Mouse (Mus musculus) spleen, adult 2 months (tissue): Measurements from ENCODE around the gene Gsc2.

Experiments
- CTCF ChIP-seq: fragments of 200-500 bp; IDR thresholded peaks from 2 replicates; pipeline ENCODE4 v1.5.1; 2011; ENCODE audit warnings: mild to moderate bottlenecking, inconsistent platforms; ENCODE audit not compliant: insufficient read depth, insufficient read length, insufficient replicate concordance; ENCODE audit errors: extremely low read depth
- POLR2A ChIP-seq: fragments of 200-500 bp; IDR thresholded peaks from 2 replicates; pipeline ENCODE4 v1.6.1; 2011; ENCODE audit warnings: low read depth, low read length, inconsistent platforms

- TF ChIP-seq POLR2A (no peak), CTCF (no peak)
Measured at GRCm38 (mm10) chr16:17928087-17928580, 13.3 kb upstream of the Gsc2 start, which contains the start of gene Slc25a1.
